Comparison of ENCODE assay signal across 9 mouse cellular contexts in genomic region chr19:53284268-53285208, GRCm38 (mm10). TPM values are rescaled to one million over a fixed set of nuclear protein-coding genes. Genes with fewer than 3 reads are reported as not detected.
DNase-seq lines count a peak whose midpoint lies in the region; ATAC-seq and TF ChIP-seq lines count a peak whose summit lies in the region.
"Had no signal": no experiment of that assay in that cellular context is flagged by ENCODE, and none has a peak within 500 bp of the region (broad histone marks: within the 10 kb centered on the region; RNA-seq: fewer than 3 reads in every experiment).

No protein-coding gene starts in this region.

- intact Hi-C loops in gastrocnemius, postnatal 14 days (cut with DNase I; ENCODE audit: low total_unique reads), result no loop called here

- H3K27me3 ChIP-seq in lung, postnatal 0 days (replicated peaks; ENCODE audit: insufficient read depth, low read length), result no peaks in the 10 kb centered on the region
- H3K27me3 ChIP-seq in heart, postnatal 0 days (ENCODE audit: control insufficient read depth, insufficient read depth, low read length), result no peaks in the 10 kb centered on the region
- no peaks in the 10 kb centered on the region for H3K27me3 ChIP-seq in stomach, postnatal 0 days (ENCODE audit: control insufficient read depth, insufficient read depth, low read length)
- H3K27me3 ChIP-seq: limb, embryonic 15.5 days had no signal

- 39% methylated on average over 20 of the region's 20 CpGs for WGBS in lung, postnatal 0 days
- WGBS in heart, postnatal 0 days, result 28% methylated on average over 20 of the region's 20 CpGs
- WGBS in stomach, postnatal 0 days, result 38% methylated on average over 20 of the region's 20 CpGs

- no peak overlapping the region for H3K27ac ChIP-seq in lung, postnatal 0 days (ENCODE audit: low read length)
- peak overlapping the region; percentile 45 for H3K27ac ChIP-seq in heart, postnatal 0 days (ENCODE audit: low read depth)
- H3K27ac ChIP-seq in stomach, postnatal 0 days (replicated peaks), result no peak overlapping the region
- H3K27ac ChIP-seq: limb, embryonic 15.5 days had no signal

- H3K4me2 ChIP-seq in lung, postnatal 0 days (replicated peaks; ENCODE audit: low read depth, low read length), result no peak overlapping the region
- H3K4me2 ChIP-seq in heart, postnatal 0 days (ENCODE audit: low read depth, low read length), result peak overlapping the region; percentile 34
- no peak overlapping the region for H3K4me2 ChIP-seq in stomach, postnatal 0 days (replicated peaks; ENCODE audit: low read depth)
- H3K4me2 ChIP-seq: limb, embryonic 15.5 days had no signal

- peak; percentile 54 for ATAC-seq in lung, postnatal 0 days
- ATAC-seq in heart, postnatal 0 days (ENCODE audit: insufficient read depth, low read depth), result peak; percentile 78
- ATAC-seq in stomach, postnatal 0 days (ENCODE audit: low FRiP score, low TSS enrichment), result peak; percentile 53

- no peaks in the 10 kb centered on the region; the same call in 1 of the 2 replicates for H3K4me1 ChIP-seq in lung, postnatal 0 days (ENCODE audit: insufficient read depth, low read depth, low read length)
- peaks cover 11% of the 10 kb centered on the region; the same call in 1 of the 2 replicates for H3K4me1 ChIP-seq in heart, postnatal 0 days (ENCODE audit: control insufficient read depth, insufficient read depth)
- no peaks in the 10 kb centered on the region for H3K4me1 ChIP-seq in stomach, postnatal 0 days (replicated peaks; ENCODE audit: control insufficient read depth, insufficient read depth)
- H3K4me1 ChIP-seq: limb, embryonic 15.5 days had no signal

- TF ChIP-seq CTCF in lung, postnatal 0 days (IDR thresholded peaks at IDR 0.05), result no peak
- no peak for TF ChIP-seq CTCF in heart, postnatal 0 days (IDR thresholded peaks at IDR 0.05; ENCODE audit: low read depth)
- no peak for TF ChIP-seq CTCF in stomach, postnatal 0 days (IDR thresholded peaks at IDR 0.05; ENCODE audit: low read depth)

- H3K4me3 ChIP-seq in lung, postnatal 0 days (ENCODE audit: low read depth, low read length), result no peak overlapping the region
- no peak overlapping the region for H3K4me3 ChIP-seq in heart, postnatal 0 days (ENCODE audit: low read depth, low read length)
- H3K4me3 ChIP-seq in stomach, postnatal 0 days (ENCODE audit: low read depth, low read length), result no peak overlapping the region
- H3K4me3 ChIP-seq: limb, embryonic 15.5 days had no signal

- H3K36me3 ChIP-seq in lung, postnatal 0 days (ENCODE audit: insufficient read depth, low read length), result no peaks in the 10 kb centered on the region
- H3K36me3 ChIP-seq in heart, postnatal 0 days (replicated peaks; ENCODE audit: control insufficient read depth, insufficient read depth, low read length), result no peaks in the 10 kb centered on the region
- no peaks in the 10 kb centered on the region for H3K36me3 ChIP-seq in stomach, postnatal 0 days (ENCODE audit: control insufficient read depth, insufficient read depth, low read length)
- H3K36me3 ChIP-seq: limb, embryonic 15.5 days had no signal

- peak; percentile 58 for DNase-seq in lung, postnatal 0 days (ENCODE audit: low spot score)
- no peak for DNase-seq in lung, postnatal 25 days (ENCODE audit: low spot score)
- DNase-seq in cerebellum, postnatal 25 days, result peak; percentile 38 to 49
- peak; percentile 62 for DNase-seq in heart, postnatal 0 days (ENCODE audit: low spot score)
- peak; percentile 44 to 53 for DNase-seq in kidney, postnatal 4 days
- DNase-seq in stomach, postnatal 0 days (ENCODE audit: low spot score), result no peak
- DNase-seq in gastrocnemius, adult 8-10 months (ENCODE audit: low spot score in 2 of 2), result no peak
- no peak for DNase-seq in gastrocnemius, postnatal 14 days

- H3K9me3 ChIP-seq in lung, postnatal 0 days (ENCODE audit: low read length), result no peaks in the 10 kb centered on the region
- H3K9me3 ChIP-seq in heart, postnatal 0 days (replicated peaks; ENCODE audit: control insufficient read depth, low read length), result no peaks in the 10 kb centered on the region
- no peaks in the 10 kb centered on the region for H3K9me3 ChIP-seq in stomach, postnatal 0 days (ENCODE audit: control insufficient read depth, low read length)
- H3K9me3 ChIP-seq: limb, embryonic 15.5 days had no signal

- H3K9ac ChIP-seq in lung, postnatal 0 days (replicated peaks; ENCODE audit: low read depth), result no peak overlapping the region
- H3K9ac ChIP-seq in heart, postnatal 0 days (replicated peaks; ENCODE audit: low read depth, low read length), result no peak overlapping the region
- no peak overlapping the region for H3K9ac ChIP-seq in stomach, postnatal 0 days (ENCODE audit: low read length)
- H3K9ac ChIP-seq: limb, embryonic 15.5 days had no signal

- TF ChIP-seq EP300 in lung, postnatal 0 days (IDR thresholded peaks at IDR 0.05), result no peak
- TF ChIP-seq EP300 in heart, postnatal 0 days (IDR thresholded peaks at IDR 0.05; ENCODE audit: low read depth), result no peak
- no peak for TF ChIP-seq EP300 in stomach, postnatal 0 days (optimal IDR thresholded peaks at IDR 0.05)

RNA-seq across cellular contexts. Expression of gene Mxi1, which starts 25.8 kb away (rescaled TPM):
- polyA plus RNA-seq in lung, postnatal 0 days (2015; fragmentation: Nextera tagmentation; extraction: Ambion mirVana), result 40.4 and 43.0 TPM in 2 replicates
- total RNA-seq in heart, postnatal 0 days (2014; rRNA removed; ENCODE audit: low replicate concordance), result 32.1 and 44.3 TPM in 2 replicates
- polyA plus RNA-seq in heart, postnatal 0 days (2015; fragmentation: Nextera tagmentation; extraction: Ambion mirVana), result 31.2 and 34.8 TPM in 2 replicates
- 28.6 and 31.3 TPM in 2 replicates for polyA plus RNA-seq in stomach, postnatal 0 days (2015; fragmentation: Nextera tagmentation; extraction: Ambion mirVana)
- 10 to 100 TPM; 48.9 to 53.6 (median 51.5) TPM for total RNA-seq in gastrocnemius, adult 8-10 months (2022)
- 10 to 100 TPM; 30.5 to 31.5 TPM for total RNA-seq in gastrocnemius, postnatal 14 days (2021)

Comparison
In these comparisons a context has a peak if more than half of its experiments do, and no peak if none do; other contexts are left out.
1. DNase-seq: peak in lung, postnatal 0 days (single experiment), cerebellum, postnatal 25 days (2 of 2), heart, postnatal 0 days (single experiment) and kidney, postnatal 4 days (2 of 2); none in lung, postnatal 25 days (single experiment), stomach, postnatal 0 days (single experiment), gastrocnemius, adult 8-10 months (0 of 2) and gastrocnemius, postnatal 14 days (single experiment).
2. Peak in every context shown above with its lines, with median percentiles within 50 percentile points of each other: ATAC-seq.